Mouse (Mus musculus): Measurements from ENCODE around the gene Heatr1.

GRCm38 (mm10) chr13:12386286-12386685 lies 8.5 kb upstream of the Heatr1 start:
- TF ChIP-seq CTCF (IDR thresholded peaks at IDR 0.05; ENCODE audit: insufficient read depth, low read depth, low read length) (no peak), POLR2A (IDR thresholded peaks at IDR 0.05; ENCODE audit: insufficient read depth, low read depth, low read length) (no peak)

Data from olfactory bulb, adult 2 months (tissue).